Mouse (Mus musculus): ENCODE measurements around the gene Tnr. TPM values are rescaled to one million over a fixed set of nuclear protein-coding genes. Genes with fewer than 3 reads are reported as not detected.

Tnr gene
- polyA plus RNA-seq, 1 experiment from 2014 or later: not detected

DNA sequence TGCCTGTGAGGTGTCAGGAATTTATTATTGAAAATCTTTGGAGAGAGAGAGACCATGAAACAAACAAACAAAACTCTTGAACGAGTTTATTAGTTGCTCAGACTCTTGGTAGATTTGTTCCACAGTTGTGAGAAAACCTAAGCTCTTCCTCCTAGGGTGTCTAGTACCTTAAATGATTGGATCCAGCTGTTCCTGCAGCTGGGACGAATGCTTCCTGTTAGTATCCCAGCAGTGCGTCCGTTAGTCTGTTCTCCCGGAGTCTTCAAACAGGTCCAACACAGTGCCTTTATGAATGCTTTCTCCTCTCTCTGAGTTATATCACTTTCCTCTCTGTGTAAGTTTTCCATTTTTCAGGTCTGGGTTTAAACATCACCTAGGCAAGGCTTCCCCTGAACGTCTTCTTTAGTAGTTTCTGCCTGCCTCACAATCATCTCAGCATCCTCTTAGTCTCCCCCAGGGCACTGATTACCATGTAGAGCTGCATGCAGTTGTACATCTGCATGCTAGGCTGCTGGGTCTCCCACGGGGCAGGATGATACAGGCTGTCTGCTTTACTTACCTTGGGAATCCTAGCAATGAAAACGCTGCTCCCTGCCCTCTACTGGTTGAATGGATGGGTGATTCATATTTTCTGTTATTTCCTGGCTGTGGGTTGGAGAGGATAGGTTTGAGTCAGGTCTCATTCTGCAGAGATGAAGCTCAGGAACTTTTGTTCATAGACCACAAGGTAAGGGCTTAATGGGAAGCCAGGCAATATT is 293.2 kb downstream of the Tnr start:
- DNase-seq (peak; percentile 70), ATAC-seq (ENCODE audit: insufficient read depth) (peak; percentile 68; the same call in 1 of the 2 replicates)
- H3K27ac ChIP-seq (ENCODE audit: low read depth): no peak overlapping the region
- no peaks in the 10 kb centered on the region; the same call in 1 of the 2 replicates for H3K4me1 ChIP-seq (ENCODE audit: insufficient read depth)
- no peak overlapping the region for H3K9ac ChIP-seq
- no peaks in the 10 kb centered on the region for H3K9me3 ChIP-seq (ENCODE audit: low read depth, low read length)
- H3K27me3 ChIP-seq (ENCODE audit: insufficient read depth, low read length): no peaks in the 10 kb centered on the region
- H3K4me3 ChIP-seq (ENCODE audit: low read depth, low read length): no peak overlapping the region
- no peaks in the 10 kb centered on the region for H3K36me3 ChIP-seq (ENCODE audit: insufficient read depth)
- TF ChIP-seq CTCF (IDR thresholded peaks at IDR 0.05; ENCODE audit: low read depth): peak; percentile 39; the same call in 1 of the 2 replicates
- H3K4me2 ChIP-seq: no peak overlapping the region
- WGBS: 21% methylated on average over 8 of the region's 8 CpGs

DNA sequence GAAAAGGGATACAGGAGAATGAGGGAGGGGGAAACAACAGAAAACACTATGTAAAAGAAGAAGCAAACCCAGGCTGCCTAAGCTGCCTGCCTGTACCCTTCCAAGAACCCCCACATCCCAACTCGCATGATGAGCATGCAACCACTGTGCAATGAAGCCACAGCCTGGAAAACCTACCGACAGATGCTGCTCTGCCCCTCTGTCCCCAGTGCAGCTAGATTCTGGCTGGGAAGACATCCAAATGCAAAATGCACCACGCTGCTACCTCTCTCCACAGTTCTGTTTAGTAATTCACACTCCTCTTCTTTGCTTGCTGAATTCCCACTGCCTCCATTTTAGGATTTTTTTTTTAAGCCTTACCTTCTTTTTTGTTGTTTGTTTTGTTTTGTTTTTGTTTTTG is 295.9 kb downstream of the Tnr start:
- TF ChIP-seq CTCF (IDR thresholded peaks at IDR 0.05; ENCODE audit: low read depth): no peak
- DNase-seq (no peak), ATAC-seq (ENCODE audit: insufficient read depth) (no peak)
- H3K4me1 ChIP-seq (ENCODE audit: insufficient read depth): no peaks in the 10 kb centered on the region
- H3K9ac ChIP-seq: no peak overlapping the region
- H3K4me3 ChIP-seq (ENCODE audit: low read depth, low read length): no peak overlapping the region
- no peak overlapping the region for H3K27ac ChIP-seq (ENCODE audit: low read depth)
- WGBS: 38% methylated on average over 3 of the region's 3 CpGs
- H3K36me3 ChIP-seq (ENCODE audit: insufficient read depth): no peaks in the 10 kb centered on the region
- H3K27me3 ChIP-seq (ENCODE audit: insufficient read depth, low read length): no peaks in the 10 kb centered on the region
- no peaks in the 10 kb centered on the region for H3K9me3 ChIP-seq (ENCODE audit: low read depth, low read length)
- no peak overlapping the region for H3K4me2 ChIP-seq

GRCm38 (mm10) chr1:159822416-159822815 is 298.8 kb downstream of the Tnr start:
- no peak overlapping the region for H3K4me2 ChIP-seq
- TF ChIP-seq CTCF (IDR thresholded peaks at IDR 0.05; ENCODE audit: low read depth): no peak
- H3K4me3 ChIP-seq (ENCODE audit: low read depth, low read length): no peak overlapping the region
- ATAC-seq (ENCODE audit: insufficient read depth) (no peak), DNase-seq (no peak)
- H3K4me1 ChIP-seq (ENCODE audit: insufficient read depth): no peaks in the 10 kb centered on the region
- H3K9ac ChIP-seq: no peak overlapping the region
- no peaks in the 10 kb centered on the region for H3K27me3 ChIP-seq (ENCODE audit: insufficient read depth, low read length)
- H3K36me3 ChIP-seq (ENCODE audit: insufficient read depth): no peaks in the 10 kb centered on the region
- no peaks in the 10 kb centered on the region for H3K9me3 ChIP-seq (ENCODE audit: low read depth, low read length)
- WGBS: 42% methylated on average over 2 of the region's 2 CpGs
- no peak overlapping the region for H3K27ac ChIP-seq (ENCODE audit: low read depth)

GRCm38 (mm10) chr1:159828531-159828930 is 305.0 kb downstream of the Tnr start:
- Histone ChIP-seq H3K9me3 (ENCODE audit: low read depth, low read length) (no peaks in the 10 kb centered on the region), H3K9ac (no peak overlapping the region), H3K27me3 (ENCODE audit: insufficient read depth, low read length) (no peaks in the 10 kb centered on the region), H3K4me3 (ENCODE audit: low read depth, low read length) (no peak overlapping the region), H3K4me1 (ENCODE audit: insufficient read depth) (no peaks in the 10 kb centered on the region), H3K36me3 (ENCODE audit: insufficient read depth) (no peaks in the 10 kb centered on the region), H3K4me2 (no peak overlapping the region), H3K27ac (ENCODE audit: low read depth) (no peak overlapping the region)
- no peak for TF ChIP-seq CTCF (IDR thresholded peaks at IDR 0.05; ENCODE audit: low read depth)
- DNase-seq (no peak), ATAC-seq (ENCODE audit: insufficient read depth) (no peak)
- WGBS: 90% methylated on average over 2 of the region's 2 CpGs

GRCm38 (mm10) chr1:159833165-159833564 is 309.6 kb downstream of the Tnr start:
- ATAC-seq (ENCODE audit: insufficient read depth): no peak

DNA sequence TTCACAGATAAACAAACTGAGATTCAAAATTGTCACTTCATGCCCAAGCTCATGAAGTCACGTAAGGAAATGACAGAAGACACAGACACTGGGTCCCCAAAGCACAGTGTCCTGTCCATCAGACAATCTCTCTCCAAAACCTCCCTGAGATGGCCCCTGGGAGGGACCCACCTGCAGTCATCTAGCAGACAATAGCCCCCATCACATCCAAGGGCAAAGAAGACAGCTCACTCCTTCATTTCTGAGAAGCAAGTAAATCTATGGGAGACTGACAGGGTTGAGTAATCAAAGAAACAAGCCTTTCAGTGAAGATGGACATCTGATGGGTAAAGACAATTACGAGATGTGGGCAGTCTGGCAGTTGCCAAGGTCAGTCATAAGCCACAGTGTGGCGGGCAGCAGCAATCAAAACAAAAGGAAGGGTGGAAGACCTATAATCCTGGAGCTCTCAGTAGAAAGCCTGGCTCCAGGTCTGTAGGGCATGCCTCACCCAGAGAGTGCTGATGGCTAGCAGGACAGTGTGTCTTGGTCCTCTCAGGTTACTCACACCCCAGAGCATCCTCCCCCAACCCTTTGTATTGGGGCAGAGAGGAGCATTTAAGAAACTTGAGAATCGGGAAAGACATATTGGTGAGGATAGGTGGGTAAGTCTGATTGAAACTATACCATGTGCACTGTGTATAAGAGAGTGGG is 310.2 kb downstream of the Tnr start:
- Histone ChIP-seq H3K4me1 (ENCODE audit: insufficient read depth) (no peaks in the 10 kb centered on the region), H3K27me3 (ENCODE audit: insufficient read depth, low read length) (no peaks in the 10 kb centered on the region), H3K27ac (ENCODE audit: low read depth) (no peak overlapping the region), H3K9me3 (ENCODE audit: low read depth, low read length) (no peaks in the 10 kb centered on the region), H3K4me2 (no peak overlapping the region), H3K9ac (no peak overlapping the region), H3K36me3 (ENCODE audit: insufficient read depth) (no peaks in the 10 kb centered on the region), H3K4me3 (ENCODE audit: low read depth, low read length) (no peak overlapping the region)
- ATAC-seq (ENCODE audit: insufficient read depth) (no peak), DNase-seq (no peak)
- WGBS: 47% methylated on average over 4 of the region's 4 CpGs
- no peak for TF ChIP-seq CTCF (IDR thresholded peaks at IDR 0.05; ENCODE audit: low read depth)

More at GRCm38 (mm10) chr1:159833165-159833564, 309.6 kb downstream of the Tnr start:
- no peak for DNase-seq
- Histone ChIP-seq H3K9me3 (ENCODE audit: low read depth, low read length) (no peaks in the 10 kb centered on the region), H3K27me3 (ENCODE audit: insufficient read depth, low read length) (no peaks in the 10 kb centered on the region), H3K36me3 (ENCODE audit: insufficient read depth) (no peaks in the 10 kb centered on the region), H3K4me2 (no peak overlapping the region), H3K27ac (ENCODE audit: low read depth) (no peak overlapping the region), H3K4me1 (ENCODE audit: insufficient read depth) (no peaks in the 10 kb centered on the region), H3K4me3 (ENCODE audit: low read depth, low read length) (no peak overlapping the region), H3K9ac (no peak overlapping the region)
- 43% methylated on average over 2 of the region's 2 CpGs for WGBS
- no peak for TF ChIP-seq CTCF (IDR thresholded peaks at IDR 0.05; ENCODE audit: low read depth)

DNA sequence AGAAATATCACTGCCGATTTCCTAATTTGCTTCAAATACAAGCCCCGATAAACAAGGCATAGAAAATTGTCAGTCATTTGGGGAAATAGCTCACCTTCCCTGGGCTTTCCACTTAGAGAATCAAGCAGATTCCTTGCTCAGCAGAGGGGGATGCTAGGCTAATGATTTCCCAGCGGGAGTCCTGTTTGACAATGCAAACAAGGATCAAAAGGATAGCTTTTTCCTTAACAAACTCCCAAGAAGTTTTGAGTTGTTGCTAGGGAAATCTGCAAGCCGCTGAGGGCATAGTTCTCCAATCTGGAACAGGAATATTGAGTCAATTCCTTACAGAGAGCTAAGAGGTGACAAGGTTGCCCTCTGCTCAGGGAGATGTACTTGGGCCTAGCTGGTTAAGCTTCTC is 311.6 kb downstream of the Tnr start:
- WGBS: 19% methylated on average over 4 of the region's 4 CpGs
- no peak for TF ChIP-seq CTCF (IDR thresholded peaks at IDR 0.05; ENCODE audit: low read depth)
- Histone ChIP-seq H3K4me3 (ENCODE audit: low read depth, low read length) (no peak overlapping the region), H3K9me3 (ENCODE audit: low read depth, low read length) (no peaks in the 10 kb centered on the region), H3K27ac (ENCODE audit: low read depth) (no peak overlapping the region), H3K27me3 (ENCODE audit: insufficient read depth, low read length) (no peaks in the 10 kb centered on the region), H3K4me2 (no peak overlapping the region), H3K9ac (no peak overlapping the region), H3K4me1 (ENCODE audit: insufficient read depth) (no peaks in the 10 kb centered on the region), H3K36me3 (ENCODE audit: insufficient read depth) (no peaks in the 10 kb centered on the region)
- ATAC-seq (ENCODE audit: insufficient read depth) (no peak), DNase-seq (no peak)

All from lung, embryonic 14.5 days (tissue).